Mouse (Mus musculus) retina, postnatal 1 day (tissue): Measurements from ENCODE around the gene Txndc8.

Source experiments
- DNase-seq: peaks from one replicate; pipeline ENCODE4 v3.0.0-alpha.2; 2012

The Txndc8 gene

GRCm38 (mm10) chr4:57956029-57956960, 52.6 kb downstream of the Txndc8 start, which contains the start of gene Txn1:
TSS of gene Txn1 (minus strand) at chr4:57956411.
- DNase-seq, result peak; percentile 98

- no peak for DNase-seq
Measured at GRCm38 (mm10) chr4:57955544-57955958, 53.4 kb downstream of the Txndc8 start.

- no peak for DNase-seq
Measured at GRCm38 (mm10) chr4:57954991-57955390, 53.9 kb downstream of the Txndc8 start.

GRCm38 (mm10) chr4:57954580-57954979, 54.3 kb downstream of the Txndc8 start:
- DNase-seq, result no peak

GRCm38 (mm10) chr4:57953796-57954195, 55.1 kb downstream of the Txndc8 start:
- no peak for DNase-seq

GRCm38 (mm10) chr4:57952891-57953290, 56.0 kb downstream of the Txndc8 start:
- no peak for DNase-seq

GRCm38 (mm10) chr4:57952416-57952815, 56.5 kb downstream of the Txndc8 start:
- no peak for DNase-seq

GRCm38 (mm10) chr4:57949866-57950265, 59.1 kb downstream of the Txndc8 start:
- DNase-seq, result no peak

GRCm38 (mm10) chr4:57947476-57947875, 61.4 kb downstream of the Txndc8 start:
- DNase-seq, result no peak

- DNase-seq, result no peak
Measured at GRCm38 (mm10) chr4:57947036-57947435, 61.9 kb downstream of the Txndc8 start.

- no peak for DNase-seq
Measured at GRCm38 (mm10) chr4:57942892-57943291, 66.0 kb downstream of the Txndc8 start.

GRCm38 (mm10) chr4:57940631-57941030, 68.3 kb downstream of the Txndc8 start:
- DNase-seq, result no peak

- no peak for DNase-seq
Measured at GRCm38 (mm10) chr4:57937292-57937691, 71.6 kb downstream of the Txndc8 start.

GRCm38 (mm10) chr4:57934181-57934580, 74.7 kb downstream of the Txndc8 start:
- DNase-seq, result no peak
